Mouse (Mus musculus) CH12.LX (cell line): ENCODE results near the gene Plch2. TPM values are rescaled to one million over a fixed set of nuclear protein-coding genes. Genes with fewer than 3 reads are reported as not detected.

Experiments
- DNase-seq: peaks from one replicate; pipeline ENCODE4 v3.0.0-alpha.2; 2013; ENCODE audit errors: extremely low read depth
- H3K27ac ChIP-seq: 2 replicates; pipeline ENCODE4 v1.5.1; 2012; ENCODE audit warnings: low read depth, mild to moderate bottlenecking, control low read depth, moderate library complexity; ENCODE audit not compliant: insufficient read depth
- H3K27me3 ChIP-seq: replicated peaks from 2 replicates; pipeline ENCODE3; 2012; ENCODE audit warnings: inconsistent platforms
- H3K36me3 ChIP-seq, 2 experiments: replicated peaks in 1 of 2; 2 replicates each; pipeline versions ENCODE3 to v1.6.1; 2012; ENCODE audit warnings: inconsistent platforms in 1 of 2, low read length in 1 of 2, mild to moderate bottlenecking in 1 of 2, mixed read lengths in 1 of 2, moderate library complexity in 1 of 2; ENCODE audit not compliant: control insufficient read depth in 1 of 2, insufficient read depth in 1 of 2
- H3K4me1 ChIP-seq, 2 experiments: 2 replicates each; pipeline ENCODE4 v1.6.1; 2012; ENCODE audit warnings: inconsistent platforms in 1 of 2, moderate library complexity in 1 of 2; ENCODE audit not compliant: insufficient read depth in 2 of 2, control insufficient read depth in 1 of 2
- H3K4me2 ChIP-seq: 2 replicates; pipeline ENCODE4 v1.6.1; 2012; ENCODE audit warnings: low read depth, mild to moderate bottlenecking, control low read depth; ENCODE audit not compliant: poor library complexity, insufficient read depth, severe bottlenecking
- H3K4me3 ChIP-seq, 3 experiments: fragments of 150-350 bp in 1 of 3; sonication (generic) in 1 of 3; replicated peaks in 1 of 3; 2 replicates each; pipeline versions ENCODE3 to v1.5.1; 2011 to 2012; ENCODE audit warnings: low read depth in 2 of 3, low read length in 2 of 3, mild to moderate bottlenecking in 2 of 3, moderate library complexity in 2 of 3, control low read depth in 1 of 3, improper control_type of control experiment in 1 of 3, inconsistent platforms in 1 of 3, mixed read lengths in 1 of 3; ENCODE audit not compliant: poor library complexity in 1 of 3
- H3K79me2 ChIP-seq: replicated peaks from 2 replicates; pipeline ENCODE4 v1.6.1; 2012; ENCODE audit warnings: mild to moderate bottlenecking, moderate library complexity; ENCODE audit not compliant: control insufficient read depth, poor library complexity, insufficient read depth, severe bottlenecking; ENCODE audit errors: extremely low read depth
- H3K9ac ChIP-seq: 2 replicates; pipeline ENCODE4 v1.6.1; 2012; ENCODE audit warnings: low read depth, mild to moderate bottlenecking, control low read depth, moderate library complexity; ENCODE audit not compliant: insufficient read depth
- H3K9me3 ChIP-seq: replicated peaks from 2 replicates; pipeline ENCODE3; 2012; ENCODE audit warnings: low read length, inconsistent platforms, mixed read lengths
- BHLHE40 ChIP-seq: IDR thresholded peaks from 2 replicates; pipeline ENCODE4 v1.6.1; 2011; ENCODE audit warnings: mild to moderate bottlenecking, low read depth, low read length, improper control_type of control experiment
- CHD1 ChIP-seq: IDR thresholded peaks from 2 replicates; pipeline ENCODE4 v1.6.1; 2012; ENCODE audit warnings: low read depth, low read length, improper control_type of control experiment, inconsistent platforms
- CHD2 ChIP-seq: IDR thresholded peaks from 2 replicates; pipeline ENCODE4 v1.6.1; 2011; ENCODE audit warnings: low read length, improper control_type of control experiment
- CTCF ChIP-seq, 2 experiments: IDR thresholded peaks in 1 of 2; conservative IDR thresholded peaks in 1 of 2; 2 replicates each; pipeline ENCODE4 v1.5.1; 2011 to 2012; ENCODE audit warnings: low read depth in 2 of 2, low read length in 2 of 2, improper control_type of control experiment in 1 of 2, inconsistent platforms in 1 of 2, mild to moderate bottlenecking in 1 of 2, moderate library complexity in 1 of 2
- E2F4 ChIP-seq: IDR thresholded peaks from 2 replicates; pipeline ENCODE4 v1.6.1; 2011; ENCODE audit warnings: low read depth, low read length, improper control_type of control experiment; ENCODE audit not compliant: insufficient replicate concordance
- ELF1 ChIP-seq: IDR thresholded peaks from 2 replicates; pipeline ENCODE4 v1.6.1; 2014; ENCODE audit warnings: low read depth, mild to moderate bottlenecking, inconsistent platforms, low read length, improper control_type of control experiment
- EP300 ChIP-seq: IDR thresholded peaks from 2 replicates; pipeline ENCODE4 v1.6.1; 2011; ENCODE audit warnings: low read length, improper control_type of control experiment
- ETS1 ChIP-seq: conservative IDR thresholded peaks from 2 replicates; pipeline ENCODE4 v1.6.1; 2012; ENCODE audit warnings: low read depth, mild to moderate bottlenecking, inconsistent platforms, low read length, improper control_type of control experiment, moderate library complexity
- GABPA ChIP-seq: IDR thresholded peaks from 2 replicates; pipeline ENCODE4 v1.6.1; 2012; ENCODE audit warnings: low read depth, low read length, improper control_type of control experiment, inconsistent platforms; ENCODE audit not compliant: insufficient replicate concordance
- HCFC1 ChIP-seq: IDR thresholded peaks from 2 replicates; pipeline ENCODE4 v1.6.1; 2012; ENCODE audit warnings: low read depth, mild to moderate bottlenecking, inconsistent platforms, low read length, improper control_type of control experiment
- IRF4 ChIP-seq: IDR thresholded peaks from 2 replicates; pipeline ENCODE4 v1.6.1; 2014; ENCODE audit warnings: low read depth, mild to moderate bottlenecking, inconsistent platforms, low read length, improper control_type of control experiment
- JUN ChIP-seq: IDR thresholded peaks from 2 replicates; pipeline ENCODE4 v1.6.1; 2011; ENCODE audit warnings: low read depth, mild to moderate bottlenecking, low read length, improper control_type of control experiment, moderate library complexity; ENCODE audit not compliant: insufficient read depth
- JUND ChIP-seq: conservative IDR thresholded peaks from 2 replicates; pipeline ENCODE4 v1.6.1; 2011; ENCODE audit warnings: low read depth, low read length, improper control_type of control experiment
- KAT2A ChIP-seq: IDR thresholded peaks from 2 replicates; pipeline ENCODE4 v1.6.1; 2012; ENCODE audit warnings: low read length, improper control_type of control experiment, inconsistent platforms; ENCODE audit not compliant: insufficient replicate concordance
- MAFK ChIP-seq: IDR thresholded peaks from 2 replicates; pipeline ENCODE4 v1.6.1; 2011; ENCODE audit warnings: low read length, improper control_type of control experiment; ENCODE audit not compliant: insufficient replicate concordance
- MAX ChIP-seq: IDR thresholded peaks from 2 replicates; pipeline ENCODE4 v1.6.1; 2011; ENCODE audit warnings: low read length, improper control_type of control experiment
- MAZ ChIP-seq: IDR thresholded peaks from 2 replicates; pipeline ENCODE4 v1.6.1; 2012; ENCODE audit warnings: low read depth, mild to moderate bottlenecking, inconsistent platforms, low read length, improper control_type of control experiment, moderate library complexity
- MEF2A ChIP-seq: IDR thresholded peaks from 2 replicates; pipeline ENCODE4 v1.6.1; 2014; ENCODE audit warnings: low read depth, mild to moderate bottlenecking, inconsistent platforms, low read length, improper control_type of control experiment, borderline replicate concordance
- MXI1 ChIP-seq: IDR thresholded peaks from 2 replicates; pipeline ENCODE4 v1.6.1; 2011; ENCODE audit warnings: mild to moderate bottlenecking, low read depth, low read length, improper control_type of control experiment
- MYC ChIP-seq: IDR thresholded peaks from 2 replicates; pipeline ENCODE4 v1.6.1; 2011; ENCODE audit warnings: low read depth, mild to moderate bottlenecking, improper control_type of control experiment, low read length
- NELFE ChIP-seq: IDR thresholded peaks from 2 replicates; pipeline ENCODE4 v1.6.1; 2011; ENCODE audit warnings: low read depth, low read length, improper control_type of control experiment
- NRF1 ChIP-seq: IDR thresholded peaks from 2 replicates; pipeline ENCODE4 v1.6.1; 2014; ENCODE audit warnings: low read depth, mild to moderate bottlenecking, inconsistent platforms, low read length, improper control_type of control experiment, moderate library complexity
- PAX5 ChIP-seq: IDR thresholded peaks from 2 replicates; pipeline ENCODE4 v1.6.1; 2012; ENCODE audit warnings: low read length, inconsistent platforms, mixed read lengths
- POLR2A ChIP-seq: IDR thresholded peaks from 2 replicates; pipeline ENCODE4 v1.6.1; 2011; ENCODE audit warnings: low read depth, mild to moderate bottlenecking, improper control_type of control experiment, low read length
- POLR2AphosphoS2 ChIP-seq: IDR thresholded peaks from 2 replicates; pipeline ENCODE4 v1.6.1; 2011; ENCODE audit warnings: low read depth, low read length, improper control_type of control experiment
- RAD21 ChIP-seq: IDR thresholded peaks from 2 replicates; pipeline ENCODE4 v1.6.1; 2011; ENCODE audit warnings: low read depth, mild to moderate bottlenecking, low read length, improper control_type of control experiment, moderate library complexity
- RCOR1 ChIP-seq: conservative IDR thresholded peaks from 2 replicates; pipeline ENCODE4 v1.6.1; 2012; ENCODE audit warnings: low read depth, mild to moderate bottlenecking, inconsistent platforms, low read length, improper control_type of control experiment
- SIN3A ChIP-seq: IDR thresholded peaks from 2 replicates; pipeline ENCODE4 v1.6.1; 2012; ENCODE audit warnings: low read length, improper control_type of control experiment, inconsistent platforms
- SMC3 ChIP-seq: IDR thresholded peaks from 2 replicates; pipeline ENCODE4 v1.6.1; 2011; ENCODE audit warnings: low read depth, low read length, improper control_type of control experiment
- TBP ChIP-seq: conservative IDR thresholded peaks from 2 replicates; pipeline ENCODE4 v1.6.1; 2011; ENCODE audit warnings: low read depth, low read length, improper control_type of control experiment
- TCF12 ChIP-seq: IDR thresholded peaks from 2 replicates; pipeline ENCODE4 v1.6.1; 2014; ENCODE audit warnings: low read depth, mild to moderate bottlenecking, inconsistent platforms, low read length, improper control_type of control experiment
- UBTF ChIP-seq: IDR thresholded peaks from 2 replicates; pipeline ENCODE4 v1.6.1; 2012; ENCODE audit warnings: low read depth, mild to moderate bottlenecking, inconsistent platforms, low read length, improper control_type of control experiment, moderate library complexity
- USF2 ChIP-seq: conservative IDR thresholded peaks from 2 replicates; pipeline ENCODE4 v1.6.1; 2011; ENCODE audit warnings: low read depth, low read length, improper control_type of control experiment
- ZC3H11A ChIP-seq: IDR thresholded peaks from 2 replicates; pipeline ENCODE4 v1.6.1; 2012; ENCODE audit warnings: low read depth, mild to moderate bottlenecking, inconsistent platforms, low read length, improper control_type of control experiment
- ZKSCAN1 ChIP-seq: IDR thresholded peaks from 2 replicates; pipeline ENCODE4 v1.6.1; 2012; ENCODE audit warnings: low read depth, inconsistent platforms, low read length, improper control_type of control experiment, borderline replicate concordance
- ZMIZ1 ChIP-seq: IDR thresholded peaks from 2 replicates; pipeline ENCODE4 v1.6.1; 2012; ENCODE audit warnings: low read depth, mild to moderate bottlenecking, inconsistent platforms, low read length, improper control_type of control experiment
- ZNF384 ChIP-seq: IDR thresholded peaks from 2 replicates; pipeline ENCODE4 v1.6.1; 2012; ENCODE audit warnings: low read depth, low read length, improper control_type of control experiment, inconsistent platforms
- dilution Hi-C: fragments of 300-500 bp; cut with MboI; formaldehyde crosslinking; loops from 2 replicates; pipeline ENCODE4 v1.14.3; 2020; ENCODE audit warnings: low sequenced_read_pairs; ENCODE audit not compliant: extremely low pct_unique_long_range_greater_than_20kb, extremely low pct_ligation_motif_present
- in situ Hi-C: fragments of 300-500 bp; cut with MboI; formaldehyde crosslinking; loops from 3 replicates; pipeline ENCODE4 v1.14.3; 2019; ENCODE audit warnings: low sequenced_read_pairs, low pct_ligation_motif_present, low pct_unique_long_range_greater_than_20kb, mixed read lengths
- polyA plus RNA-seq: library from polyadenylated mRNA; unstranded; fragments of >175 nt; gene quantifications from 2 replicates; pipeline ENCODE4 v1.2.1, GENCODE M21; 2012; ENCODE audit warnings: low read depth; ENCODE audit not compliant: insufficient read length
- total RNA-seq, 2 experiments: library from RNA; depleted of rRNA; stranded (reverse); fragments of 300-350 nt in 1 of 2; fragments of >200 nt in 1 of 2; gene quantifications; 2 replicates each; pipeline ENCODE4 v1.2.3; 2012 to 2014

Plch2 gene
- total and polyA plus RNA-seq, 3 experiments, result 0.04 to 0.47 (median 0.17) TPM

DNA sequence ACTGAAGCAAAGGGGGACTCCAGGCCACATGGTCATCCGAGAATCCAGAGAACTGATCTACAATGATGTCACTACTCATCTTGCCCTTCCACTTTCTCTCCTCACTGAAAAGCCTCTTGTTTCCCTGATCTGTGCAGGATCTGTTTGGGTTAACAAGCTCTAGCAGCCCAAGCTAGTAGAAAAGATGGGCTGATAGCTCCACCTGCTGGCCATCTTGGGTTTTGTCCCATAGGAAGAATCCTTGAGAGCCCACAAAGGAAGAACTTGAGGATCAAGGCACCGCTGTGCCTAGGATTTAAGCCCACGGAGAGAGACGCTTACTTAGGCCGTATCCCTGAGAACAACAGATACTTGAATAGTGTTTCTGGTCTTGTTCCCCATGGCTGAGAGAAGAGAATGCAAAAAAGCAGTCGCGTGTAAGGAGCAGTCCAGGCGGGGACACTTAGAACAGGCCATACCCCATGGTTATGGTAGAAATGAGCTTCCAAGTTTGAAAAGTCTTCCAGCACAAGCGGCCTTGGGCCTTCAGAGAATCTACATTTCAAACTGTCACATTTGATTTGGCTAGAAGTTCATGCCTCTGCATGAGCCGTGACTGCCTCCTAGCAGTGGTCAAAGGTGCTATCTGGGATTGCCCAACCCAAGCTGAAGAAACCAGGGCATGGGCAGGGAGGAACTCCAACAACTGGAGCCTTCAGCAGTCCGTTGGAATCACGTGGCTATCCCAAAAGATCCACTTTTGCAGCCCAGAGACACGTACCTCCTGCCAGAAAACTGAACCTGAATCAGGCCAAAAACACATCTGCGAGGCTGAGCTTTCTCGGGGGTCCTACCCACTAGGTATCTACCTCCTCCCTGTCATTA, 9.6 kb upstream of the Plch2 start:
- peaks cover 30 to 33% of the 10 kb centered on the region in 2 experiments for H3K36me3 ChIP-seq
- H3K4me2 ChIP-seq, result peak overlapping the region; percentile 72
- H3K9me3 ChIP-seq, result no peaks in the 10 kb centered on the region
- in situ Hi-C loops, result loop anchor here (5.0 kb wide), 2 partner anchors 119 to 189 kb away; no protein-coding TSS in a partner anchor
- peak overlapping the region; percentile 21 to 77 (median 27) for H3K4me3 ChIP-seq
- 0 out of 2 replicates have a peak, but pooled peaks cover 3% of the 10 kb centered on the region for H3K79me2 ChIP-seq
- no peak overlapping the region for H3K27ac ChIP-seq
- dilution Hi-C loops, result no loop called here
- DNase-seq, result peak; percentile 88
- peaks cover 0 to 21% of the 10 kb centered on the region in 2 experiments; a peak in 2 of 4 replicates for H3K4me1 ChIP-seq
- H3K27me3 ChIP-seq, result peaks cover 31% of the 10 kb centered on the region
- H3K9ac ChIP-seq, result peak overlapping the region; percentile 10; the same call in 1 of the 2 replicates
- TF ChIP-seq CTCF (conservative IDR thresholded peaks at IDR 0.05 in 1 of 2, IDR thresholded peaks at IDR 0.05 in 1 of 2; ENCODE audit: low read depth in 2 of 2, low read length in 2 of 2) (peak; percentile 78 to 96), HCFC1 (no peak; the same call in 1 of the 2 replicates), BHLHE40 (0 out of 2 replicates have a peak, but pooled peaks have one; percentile 18), MAZ (no peak; the same call in 1 of the 2 replicates), MYC (peak; percentile 42; the same call in 1 of the 2 replicates), KAT2A (no peak), JUND (no peak), ZNF384 (0 out of 2 replicates have a peak, but pooled peaks have one; percentile 15), UBTF (no peak), TCF12 (no peak), ZC3H11A (peak; percentile 77), CHD2 (no peak), POLR2A (no peak), CHD1 (no peak), EP300 (0 out of 2 replicates have a peak, but pooled peaks have one; percentile 18), SMC3 (peak; percentile 92), MXI1 (peak; percentile 59; the same call in 1 of the 2 replicates), RCOR1 (0 out of 2 replicates have a peak, but pooled peaks have one; percentile 21), E2F4 (0 out of 2 replicates have a peak, but pooled peaks have one; percentile 16), IRF4 (no peak), TBP (no peak), ZKSCAN1 (no peak), MAFK (no peak), JUN (no peak), MAX (peak; percentile 49), USF2 (no peak), PAX5 (no peak), RAD21 (peak; percentile 98), NELFE (0 out of 2 replicates have a peak, but pooled peaks have one; percentile 36), NRF1 (no peak), ZMIZ1 (peak; percentile 44; the same call in 1 of the 2 replicates), GABPA (no peak), POLR2AphosphoS2 (no peak), SIN3A (no peak; the same call in none of the 2 replicates), ETS1 (no peak; the same call in 1 of the 2 replicates), ELF1 (no peak; the same call in 1 of the 2 replicates), MEF2A (no peak; the same call in 1 of the 2 replicates)
